ENCODE assay signal across 21 mouse cellular contexts in the genomic region with DNA sequence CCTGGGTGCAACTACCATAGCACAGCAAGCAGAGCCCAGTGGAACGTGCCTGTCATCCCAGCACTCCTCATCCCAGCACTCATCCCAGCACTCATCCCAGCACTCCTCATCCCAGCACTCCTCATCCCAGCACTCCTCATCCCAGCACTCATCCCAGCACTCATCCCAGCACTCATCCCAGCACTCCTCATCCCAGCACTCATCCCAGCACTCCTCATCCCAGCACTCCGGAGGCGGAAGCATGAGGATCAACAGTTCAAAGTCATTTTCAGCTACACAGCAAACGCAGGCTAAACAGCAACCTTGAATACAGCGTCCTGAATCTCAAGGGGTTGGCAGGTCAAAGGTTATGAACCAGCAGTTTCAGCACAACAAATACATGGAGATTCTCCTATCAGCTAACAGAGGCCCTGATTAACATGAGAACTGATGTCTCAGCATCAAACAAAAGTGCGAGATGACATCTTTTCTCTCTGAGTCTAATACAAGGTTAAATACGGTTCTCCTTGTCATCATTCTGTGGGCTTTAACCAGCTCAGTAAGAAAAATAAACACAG.
DNase-seq lines count a peak whose midpoint lies in the region; ATAC-seq lines count a peak whose summit lies in the region.
"Had no signal": no experiment of that assay in that cellular context is flagged by ENCODE, and none has a peak within 500 bp of the region (broad histone marks: within the 10 kb centered on the region; RNA-seq: fewer than 3 reads in every experiment).

No protein-coding gene starts in this region.

- no peak overlapping the region for H3K4me3 ChIP-seq in midbrain, embryonic 10.5 days
- H3K4me3 ChIP-seq in midbrain, embryonic 14.5 days (replicated peaks; ENCODE audit: low read depth, low read length) = no peak overlapping the region
- H3K4me3 ChIP-seq: embryonic facial prominence, embryonic 13.5 days; forebrain, embryonic 12.5 days; heart, adult 2 months; hindbrain, embryonic 13.5 days; intestine, embryonic 15.5 days had no signal

- H3K4me1 ChIP-seq in midbrain, embryonic 10.5 days = peaks cover 4% of the 10 kb centered on the region; the same call in 1 of the 2 replicates
- H3K4me1 ChIP-seq in midbrain, embryonic 14.5 days (ENCODE audit: control insufficient read depth, insufficient read depth, low read length) = no peaks in the 10 kb centered on the region
- H3K4me1 ChIP-seq: embryonic facial prominence, embryonic 13.5 days; forebrain, embryonic 12.5 days; hindbrain, embryonic 13.5 days; intestine, embryonic 15.5 days had no signal

- no peak overlapping the region for H3K9ac ChIP-seq in midbrain, embryonic 14.5 days (replicated peaks; ENCODE audit: low read length)
- H3K9ac ChIP-seq: embryonic facial prominence, embryonic 13.5 days; forebrain, embryonic 12.5 days; hindbrain, embryonic 13.5 days; intestine, embryonic 15.5 days had no signal

- no peak overlapping the region for H3K27ac ChIP-seq in midbrain, embryonic 10.5 days (replicated peaks)
- H3K27ac ChIP-seq in midbrain, embryonic 14.5 days (replicated peaks; ENCODE audit: low read depth, low read length) = no peak overlapping the region
- H3K27ac ChIP-seq: embryonic facial prominence, embryonic 13.5 days; forebrain, embryonic 12.5 days; heart, adult 2 months; hindbrain, embryonic 13.5 days; intestine, embryonic 15.5 days had no signal

- peak; percentile 74 for DNase-seq in heart, adult 11 months
- no peak for DNase-seq in heart, adult 8-10 months (ENCODE audit: low spot score)
- peak; percentile 24 for DNase-seq in midbrain, embryonic 10.5 days (ENCODE audit: low spot score)
- DNase-seq in midbrain, embryonic 14.5 days = no peak
- peak; percentile 32 for DNase-seq in embryo, embryonic 10.5 days (ENCODE audit: low spot score)
- DNase-seq in cerebellum, adult 18-20 months = no peak
- no peak for DNase-seq in lung, postnatal 14 days
- DNase-seq: adrenal gland, adult 8-10 months; adrenal gland, postnatal 36 days; cerebellum, adult 8-10 months; cerebellum, postnatal 25 days; gastrocnemius, postnatal 10 days; heart, adult 2 months; heart, postnatal 10 days; heart, postnatal 4 days; kidney, adult 18-20 months had no signal

- H3K36me3 ChIP-seq in midbrain, embryonic 10.5 days = no peaks in the 10 kb centered on the region
- no peaks in the 10 kb centered on the region for H3K36me3 ChIP-seq in midbrain, embryonic 14.5 days (ENCODE audit: control insufficient read depth, insufficient read depth, low read length)
- H3K36me3 ChIP-seq: embryonic facial prominence, embryonic 13.5 days; forebrain, embryonic 12.5 days; hindbrain, embryonic 13.5 days; intestine, embryonic 15.5 days had no signal

- WGBS in midbrain, embryonic 10.5 days = 36% methylated on average over 7 of the region's 7 CpGs
- 40% methylated on average over 7 of the region's 7 CpGs for WGBS in midbrain, embryonic 14.5 days

- H3K4me2 ChIP-seq in midbrain, embryonic 14.5 days (ENCODE audit: low read length) = no peak overlapping the region
- H3K4me2 ChIP-seq: embryonic facial prominence, embryonic 13.5 days; forebrain, embryonic 12.5 days; hindbrain, embryonic 13.5 days; intestine, embryonic 15.5 days had no signal

- peaks cover 3% of the 10 kb centered on the region; the same call in 1 of the 2 replicates for H3K9me3 ChIP-seq in midbrain, embryonic 10.5 days (replicated peaks)
- H3K9me3 ChIP-seq in midbrain, embryonic 14.5 days (ENCODE audit: control insufficient read depth, low read length) = no peaks in the 10 kb centered on the region
- H3K9me3 ChIP-seq: embryonic facial prominence, embryonic 13.5 days; forebrain, embryonic 12.5 days; intestine, embryonic 15.5 days had no signal

- ATAC-seq in midbrain, embryonic 14.5 days (ENCODE audit: low FRiP score, low TSS enrichment) = no peak
- ATAC-seq: forebrain, embryonic 16.5 days; intestine, embryonic 15.5 days had no signal

- no peaks in the 10 kb centered on the region for H3K27me3 ChIP-seq in midbrain, embryonic 10.5 days (ENCODE audit: low read depth, poor library complexity, severe bottlenecking)
- no peaks in the 10 kb centered on the region for H3K27me3 ChIP-seq in midbrain, embryonic 14.5 days (ENCODE audit: control insufficient read depth, insufficient read depth, low read length)
- H3K27me3 ChIP-seq: embryonic facial prominence, embryonic 13.5 days; forebrain, embryonic 12.5 days; hindbrain, embryonic 13.5 days; intestine, embryonic 15.5 days had no signal

Comparison
In these comparisons a context has a peak if more than half of its experiments do, and no peak if none do; other contexts are left out.
1. DNase-seq: peak in heart, adult 11 months (single experiment), midbrain, embryonic 10.5 days (single experiment) and embryo, embryonic 10.5 days (single experiment); none in heart, adult 8-10 months (single experiment), midbrain, embryonic 14.5 days (single experiment), cerebellum, adult 18-20 months (0 of 2) and lung, postnatal 14 days (single experiment).